Mouse (Mus musculus) adrenal gland, postnatal 4 days (tissue): Measurements from ENCODE around the gene Itprip. TPM values are rescaled to one million over a fixed set of nuclear protein-coding genes. Genes with fewer than 3 reads are reported as not detected.
"Not testable (repeated sequence)": the region's sequence is repeated elsewhere in the genome, so short reads cannot be mapped to it uniquely, and the experiment has no call there.

Experiments
- DNase-seq, 2 experiments: peaks; one replicate each; pipeline ENCODE4 v3.0.0; 2021 to 2022; ENCODE audit warnings: low spot score in 2 of 2, mixed read lengths in 2 of 2
- microRNA-seq: library from miRNA; unstranded; fragments of <30 nt; microRNA quantifications from one replicate; pipeline ENCODE4 v1.2.0, GENCODE M21; 2021
- total RNA-seq, 2 experiments: library from RNA; stranded (reverse); gene quantifications; 2 replicates each; pipeline ENCODE4 v1.2.3; 2021

The Itprip gene
- total RNA-seq, 2 experiments from 2014 or later: 19.2 to 20.4 TPM

DNA sequence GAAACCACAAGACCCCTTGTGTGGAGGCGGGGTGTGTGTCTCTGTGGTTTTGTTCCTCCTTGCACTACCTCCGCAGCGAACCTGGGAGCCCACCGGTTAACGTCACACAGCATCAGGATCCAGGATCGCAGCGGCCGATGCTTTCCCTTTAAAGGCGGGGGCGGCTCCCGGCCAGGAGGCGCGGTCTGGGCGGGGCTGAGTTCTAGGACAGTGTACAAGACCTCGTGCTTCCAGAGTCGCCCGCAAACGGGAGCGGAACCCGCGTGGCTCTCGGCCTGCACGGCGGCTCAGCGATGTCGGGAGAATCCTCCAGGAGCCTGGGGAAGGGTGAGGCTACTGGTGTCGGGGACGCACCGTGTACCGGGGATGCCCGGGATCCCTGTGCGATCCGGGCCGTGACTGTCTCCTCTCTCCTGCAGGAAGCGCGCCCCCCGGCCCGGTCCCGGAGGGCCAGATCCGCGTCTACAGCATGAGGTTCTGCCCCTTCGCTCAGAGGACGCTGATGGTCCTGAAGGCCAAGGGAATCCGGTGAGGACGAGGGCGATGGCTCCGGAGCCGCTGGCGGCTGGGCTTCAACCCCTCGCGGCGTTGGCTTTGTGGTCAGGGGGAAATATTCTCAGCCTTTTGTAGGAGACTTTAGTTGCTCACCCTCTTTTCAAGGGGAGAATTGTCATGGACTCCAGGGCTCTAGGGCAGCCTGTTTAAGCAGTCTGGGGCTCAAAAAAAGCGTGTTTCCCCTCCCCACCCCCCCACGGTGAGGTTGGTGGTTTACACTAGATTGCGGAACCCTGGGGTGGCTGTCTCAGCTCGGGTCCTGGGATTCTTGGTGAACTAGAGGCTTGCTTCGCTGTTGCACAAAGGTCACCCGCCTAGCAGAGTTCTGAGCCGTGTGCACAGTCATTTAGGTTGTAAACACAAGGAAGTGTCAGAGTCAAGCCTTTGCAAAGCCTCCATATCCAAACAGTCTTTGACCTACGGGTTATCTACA lies 64.0 kb downstream of the Itprip start, which contains the start of gene Gsto1:
Gsto1 (plus strand) TSS at position 175 of the 988 bp plus-strand sequence.
- DNase-seq: peak; percentile 78 to 79

DNA sequence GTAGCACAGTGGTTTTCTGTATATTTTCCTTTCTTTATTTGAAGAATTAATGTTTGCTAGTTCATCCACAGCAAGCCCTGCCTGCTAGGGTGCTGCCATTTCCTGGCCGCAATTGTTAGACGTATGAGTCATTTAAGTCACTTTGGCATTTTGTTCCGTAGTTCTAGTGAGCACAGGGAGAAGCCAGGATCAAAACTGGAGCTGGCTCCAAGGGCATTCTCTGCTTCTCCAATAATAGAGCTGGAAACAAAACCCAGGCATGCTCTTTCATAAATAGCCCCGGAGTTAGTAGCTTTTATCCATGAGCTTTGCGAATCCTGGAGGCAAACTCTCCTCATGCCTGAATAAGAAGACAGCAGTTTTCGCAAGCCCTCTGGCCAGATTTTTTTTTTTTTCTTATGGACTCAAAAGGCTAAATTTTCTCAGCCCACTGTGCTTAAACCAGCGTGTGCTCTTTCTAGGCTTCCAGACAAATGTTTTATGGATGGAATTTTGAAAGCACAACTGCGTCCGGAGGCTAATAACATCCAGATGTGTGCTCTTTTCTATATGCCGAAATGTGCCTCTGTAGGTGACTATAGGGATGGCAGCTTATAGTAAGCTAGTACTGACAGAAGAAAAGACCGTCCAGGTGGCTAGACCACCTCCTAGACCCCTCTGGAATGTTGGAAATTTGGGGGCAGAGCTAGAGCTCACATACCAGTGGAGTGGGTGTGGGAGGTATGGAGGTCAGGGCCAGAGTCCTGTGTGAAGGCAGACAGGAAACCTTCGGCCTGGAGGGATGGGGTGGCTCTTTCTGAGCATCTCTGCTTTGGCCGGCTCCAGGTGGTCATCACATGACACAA lies 64.9 kb downstream of the Itprip start:
- DNase-seq: no peak

DNA sequence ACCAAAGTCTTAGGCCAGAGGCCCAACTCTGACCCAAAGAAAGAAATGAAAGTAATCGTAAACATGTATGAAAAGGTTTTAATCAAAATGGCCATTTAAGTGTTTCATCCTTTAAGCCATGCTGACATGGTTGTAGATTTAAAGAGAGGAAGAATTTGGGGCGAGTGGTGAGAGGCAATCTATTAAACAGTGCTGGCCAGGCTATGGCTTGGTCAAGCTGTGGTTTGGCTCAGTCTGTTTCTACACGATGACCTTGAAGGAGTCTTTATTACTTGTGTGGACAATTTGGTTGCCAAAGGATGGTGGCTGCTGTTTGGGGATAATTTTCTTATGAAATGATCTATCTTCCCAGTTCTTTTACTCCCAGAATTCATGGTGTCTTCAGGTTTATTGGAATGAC lies 66.0 kb downstream of the Itprip start:
- DNase-seq: no peak

GRCm38 (mm10) chr19:47852131-47852530 lies 67.0 kb downstream of the Itprip start:
- DNase-seq: not testable (repeated sequence)

DNA sequence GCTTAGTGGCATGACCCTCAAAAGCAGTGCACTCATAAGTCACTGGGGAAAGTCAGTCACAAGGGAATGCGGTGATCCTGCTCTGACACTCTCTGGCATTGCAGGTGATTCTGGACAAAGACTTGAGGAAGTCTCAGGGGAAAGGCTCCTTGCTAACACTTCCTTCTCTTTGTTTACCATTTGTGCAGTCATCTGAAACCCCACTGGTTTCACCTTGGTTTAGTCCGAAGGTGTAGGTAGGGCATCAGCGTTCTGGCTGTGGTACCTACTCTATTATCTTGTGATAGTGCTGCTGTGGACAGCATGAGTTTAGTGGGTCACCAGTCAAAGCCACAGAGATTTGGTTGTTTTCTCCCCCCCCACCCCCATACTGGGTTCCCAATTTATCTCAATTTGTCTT lies 69.4 kb downstream of the Itprip start:
- DNase-seq: no peak

Small RNA genes lying within 50 kb of the gene (microRNA-seq; reads per million reads assigned to microRNA genes)
- gene Gm22240: not detected

Other genes starting within 250 kb of the Itprip start
- under 1 TPM; 0.20 to 0.22 TPM for gene Col17a1, start 227.2 kb downstream of the Itprip start, total RNA-seq
- gene Sfr1, start 187.6 kb downstream of the Itprip start, total RNA-seq: 100 to 1,000 TPM; 102 to 112 TPM
- gene Gsto1, start 64.3 kb downstream of the Itprip start, total RNA-seq: 100 to 1,000 TPM; 121 to 129 TPM
- gene Gsto2, start 53.8 kb downstream of the Itprip start, total RNA-seq: 1 to 10 TPM; 1.0 to 2.5 TPM
- gene Cfap43, start within 50 bp of the Itprip start, total RNA-seq: under 1 TPM; 0.22 to 0.31 TPM
- under 1 TPM; 0.08 to 0.14 TPM for gene Cfap58, start 18.4 kb upstream of the Itprip start, total RNA-seq